Mouse (Mus musculus) spleen, adult 2 months (tissue): Measurements from ENCODE around the gene Aacs. TPM values are rescaled to one million over a fixed set of nuclear protein-coding genes. Genes with fewer than 3 reads are reported as not detected.

Source experiments
- DNase-seq, 2 experiments: peaks; one replicate each; pipeline versions ENCODE4 v3.0.0 to v3.0.0-alpha.2; 2012 to 2021; ENCODE audit warnings: low spot score in 2 of 2, low read depth in 1 of 2
- H3K27ac ChIP-seq: fragments of 200-500 bp; 2 replicates; pipeline ENCODE4 v1.5.1; 2012; ENCODE audit warnings: low read length, inconsistent platforms; ENCODE audit not compliant: insufficient read depth
- H3K27me3 ChIP-seq: fragments of 200-500 bp; 2 replicates; pipeline ENCODE4 v1.6.1; 2012; ENCODE audit warnings: mild to moderate bottlenecking, moderate library complexity, low read length, inconsistent platforms; ENCODE audit not compliant: control insufficient read depth, insufficient read depth
- H3K36me3 ChIP-seq: fragments of 200-500 bp; 2 replicates; pipeline ENCODE4 v1.6.1; 2012; ENCODE audit warnings: mild to moderate bottlenecking, low read length, inconsistent platforms; ENCODE audit not compliant: control insufficient read depth, insufficient read depth
- H3K4me1 ChIP-seq: fragments of 200-500 bp; 2 replicates; pipeline ENCODE4 v1.6.1; 2011; ENCODE audit warnings: inconsistent platforms; ENCODE audit not compliant: control insufficient read depth, insufficient read depth, insufficient read length
- H3K4me3 ChIP-seq: fragments of 200-500 bp; 2 replicates; pipeline ENCODE4 v1.5.1; 2011; ENCODE audit warnings: mild to moderate bottlenecking, inconsistent platforms; ENCODE audit not compliant: insufficient read depth, insufficient read length; ENCODE audit errors: extremely low read depth
- CTCF ChIP-seq: fragments of 200-500 bp; IDR thresholded peaks from 2 replicates; pipeline ENCODE4 v1.5.1; 2011; ENCODE audit warnings: mild to moderate bottlenecking, inconsistent platforms; ENCODE audit not compliant: insufficient read depth, insufficient read length, insufficient replicate concordance; ENCODE audit errors: extremely low read depth
- POLR2A ChIP-seq: fragments of 200-500 bp; IDR thresholded peaks from 2 replicates; pipeline ENCODE4 v1.6.1; 2011; ENCODE audit warnings: low read depth, low read length, inconsistent platforms
- WGBS: fragments of 180-500 bp; shearing (Covaris S2); methylation state at CpG from one replicate; pipeline ENCODE4 v1.1.7; 2018; 5-methylcytosine and 5-hydroxymethylcytosine counted together
- polyA plus RNA-seq: library from polyadenylated mRNA; depleted of rRNA; stranded (reverse); fragments of >200 nt; gene quantifications from 2 replicates; pipeline ENCODE4 v1.2.3, GENCODE M21; 2012

Gene Aacs
- polyA plus RNA-seq, 1 experiment: 23.4 TPM

DNA sequence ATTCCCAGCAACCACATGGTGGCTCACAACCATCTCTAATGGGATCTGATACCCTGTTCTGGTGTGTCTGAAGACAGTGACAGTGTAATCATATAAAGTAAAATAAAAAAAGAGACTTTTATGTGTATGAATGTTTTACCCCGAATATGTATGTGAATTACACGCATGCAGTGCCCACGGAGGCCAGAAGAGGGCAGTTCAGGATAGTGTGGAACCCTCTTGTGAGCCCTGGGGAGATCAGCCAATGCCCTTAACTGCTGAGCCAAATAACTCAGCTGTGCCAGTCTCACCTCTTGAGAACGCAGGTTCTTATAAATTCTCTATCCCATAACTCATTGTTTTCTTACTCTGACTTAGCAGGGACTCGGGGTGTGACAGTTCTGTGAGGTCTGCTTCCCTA lies 43.0 kb downstream of the Aacs start:
- peaks cover 8% of the 10 kb centered on the region; the same call in 1 of the 2 replicates for H3K4me1 ChIP-seq
- H3K27ac ChIP-seq: no peak overlapping the region
- no peak for DNase-seq
- no peak overlapping the region for H3K4me3 ChIP-seq
- no peak for TF ChIP-seq POLR2A
- no peak for TF ChIP-seq CTCF
- 82% methylated on average over 5 of the region's 5 CpGs for whole genome bisulfite sequencing
- H3K27me3 ChIP-seq: no peaks in the 10 kb centered on the region
- peaks cover 24% of the 10 kb centered on the region for H3K36me3 ChIP-seq

DNA sequence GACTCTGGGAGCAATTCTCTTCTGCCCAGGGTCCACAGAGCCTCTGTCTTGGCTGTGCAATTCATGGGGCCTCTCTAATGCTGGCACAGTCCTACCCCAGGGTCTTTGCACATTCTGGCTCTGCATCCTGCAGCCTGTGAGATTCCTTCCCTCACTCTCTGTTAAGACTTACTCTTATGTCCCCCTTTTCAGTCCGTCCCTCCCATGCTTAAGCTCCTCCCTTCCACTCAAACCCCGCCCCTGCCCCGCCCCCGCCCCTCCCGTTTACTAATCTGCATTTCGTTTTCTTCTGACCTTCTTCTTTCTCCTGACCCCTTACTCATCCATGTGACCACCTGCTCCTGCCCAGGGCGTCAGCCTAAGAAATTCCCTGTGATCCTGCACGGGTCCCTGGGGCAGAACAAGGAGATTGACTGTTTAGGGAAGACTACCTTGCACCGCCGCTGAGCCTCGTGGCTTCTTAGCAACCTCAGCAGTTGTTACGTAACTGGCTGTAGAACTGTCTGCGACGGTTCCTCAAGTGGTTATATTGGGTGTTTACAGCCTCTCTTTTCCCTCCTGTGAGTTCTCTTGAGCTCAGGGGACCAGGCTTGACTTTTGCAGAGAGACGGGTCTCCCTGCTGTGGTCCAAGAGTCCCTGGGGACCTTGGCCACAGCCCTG lies 45.4 kb downstream of the Aacs start:
- H3K36me3 ChIP-seq: peaks cover 7% of the 10 kb centered on the region
- 4% methylated on average over 15 of the region's 15 CpGs for WGBS
- H3K4me1 ChIP-seq: peaks cover 8% of the 10 kb centered on the region; the same call in 1 of the 2 replicates
- H3K4me3 ChIP-seq: peak overlapping the region; percentile 58
- DNase-seq: no peak
- TF ChIP-seq POLR2A: no peak
- H3K27ac ChIP-seq: no peak overlapping the region
- no peaks in the 10 kb centered on the region for H3K27me3 ChIP-seq

DNA sequence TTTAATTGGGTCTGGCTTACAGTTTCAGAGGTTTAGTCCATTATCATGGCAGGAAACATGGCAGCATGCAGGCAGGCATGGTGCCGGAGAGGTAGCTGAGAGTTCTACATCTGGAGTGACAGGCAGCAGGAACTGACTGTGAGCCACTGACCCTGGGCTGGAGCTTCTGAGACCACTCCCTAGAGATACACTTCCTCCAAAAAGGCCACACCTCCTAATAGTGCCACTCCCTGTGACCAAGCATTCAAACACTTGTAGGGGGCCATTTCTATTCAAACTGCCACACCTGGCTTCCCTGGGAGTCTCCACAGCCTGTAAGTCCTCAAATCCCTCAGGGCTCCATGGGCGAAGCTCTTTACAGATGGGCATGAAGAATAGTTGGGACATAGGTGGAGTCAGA lies 47.7 kb downstream of the Aacs start:
- no peak for DNase-seq
- Histone ChIP-seq H3K36me3 (no peaks in the 10 kb centered on the region), H3K4me3 (no peak overlapping the region), H3K27ac (no peak overlapping the region), H3K4me1 (peaks cover 8% of the 10 kb centered on the region; the same call in 1 of the 2 replicates), H3K27me3 (no peaks in the 10 kb centered on the region)
- 82% methylated on average over 2 of the region's 2 CpGs for WGBS
- no peak for TF ChIP-seq POLR2A
- TF ChIP-seq CTCF: no peak

DNA sequence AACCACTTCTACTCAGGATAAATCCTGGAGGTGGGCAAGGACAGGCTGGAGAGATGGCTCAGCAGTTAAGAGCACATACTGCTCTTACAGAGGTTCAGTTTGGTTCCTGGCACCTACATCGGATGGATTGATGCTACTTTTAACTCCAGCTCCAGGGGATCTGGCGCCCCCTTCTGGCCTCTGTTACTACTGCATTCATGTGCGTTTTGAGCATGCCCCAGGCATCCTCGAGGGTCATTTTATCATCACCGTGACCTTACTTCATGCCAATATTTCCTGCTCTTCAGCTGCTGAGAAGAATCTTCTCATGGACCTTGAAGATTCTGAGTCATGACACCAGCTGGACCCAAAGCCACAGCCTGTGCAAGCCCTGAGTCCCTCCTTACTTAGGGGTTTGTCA lies 49.9 kb downstream of the Aacs start:
- Histone ChIP-seq H3K4me1 (peaks cover 8% of the 10 kb centered on the region; the same call in 1 of the 2 replicates), H3K27me3 (no peaks in the 10 kb centered on the region), H3K4me3 (no peak overlapping the region), H3K27ac (no peak overlapping the region), H3K36me3 (no peaks in the 10 kb centered on the region)
- WGBS: 63% methylated on average over 5 of the region's 5 CpGs
- TF ChIP-seq CTCF (no peak), POLR2A (no peak)
- no peak for DNase-seq

DNA sequence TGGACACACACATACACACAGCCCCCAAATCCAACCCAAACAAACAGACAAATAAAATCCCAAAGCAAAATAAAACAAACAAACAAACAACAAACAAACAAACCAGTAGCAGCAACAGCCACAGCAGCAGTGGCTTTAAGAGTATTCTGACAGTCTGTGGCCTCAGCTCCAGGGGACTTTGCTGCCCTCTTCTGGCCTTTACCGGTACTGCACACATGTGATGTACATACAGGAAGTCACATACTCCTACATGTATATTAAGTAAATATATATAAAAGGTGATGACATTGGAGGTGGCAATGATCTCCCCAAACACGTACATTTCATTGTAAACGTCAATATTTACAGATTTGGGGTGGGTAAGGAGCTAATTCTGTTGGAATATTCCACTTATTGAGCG lies 50.9 kb downstream of the Aacs start:
- TF ChIP-seq CTCF (no peak), POLR2A (no peak)
- no peak overlapping the region for H3K4me3 ChIP-seq
- peaks cover 6% of the 10 kb centered on the region; the same call in 1 of the 2 replicates for H3K4me1 ChIP-seq
- no peaks in the 10 kb centered on the region for H3K36me3 ChIP-seq
- WGBS: 82% methylated on average over 4 of the region's 4 CpGs
- peaks cover 3% of the 10 kb centered on the region for H3K27me3 ChIP-seq
- H3K27ac ChIP-seq: no peak overlapping the region
- DNase-seq: no peak

DNA sequence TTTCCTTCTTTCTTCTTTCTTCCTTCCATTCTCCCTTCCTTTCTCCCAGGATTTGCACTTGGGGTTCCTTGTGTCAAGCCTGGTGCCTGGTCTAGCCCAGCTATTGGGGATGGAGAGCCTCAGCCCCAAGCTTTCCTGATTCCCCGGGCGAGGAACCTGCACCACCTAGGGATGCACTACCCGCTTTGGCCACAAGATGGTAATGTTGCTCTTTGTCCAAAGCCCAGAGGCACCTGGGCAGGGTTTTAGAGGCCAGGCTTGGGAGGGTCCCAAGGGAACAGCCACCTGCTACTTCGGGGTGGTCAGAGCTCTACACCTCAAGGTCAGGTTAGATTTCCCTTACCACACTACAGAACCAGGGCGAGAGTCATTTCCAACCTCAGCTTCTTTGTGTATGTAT lies 53.5 kb downstream of the Aacs start:
- peaks cover 19% of the 10 kb centered on the region for H3K27me3 ChIP-seq
- H3K4me3 ChIP-seq: no peak overlapping the region
- H3K27ac ChIP-seq: no peak overlapping the region
- H3K36me3 ChIP-seq: no peaks in the 10 kb centered on the region
- peak in 1 of 2 experiments; percentile 61 for DNase-seq
- no peak for TF ChIP-seq POLR2A
- peak; percentile 88; the same call in 1 of the 2 replicates for TF ChIP-seq CTCF
- 5% methylated on average over 5 of the region's 5 CpGs for WGBS
- H3K4me1 ChIP-seq: no peaks in the 10 kb centered on the region

DNA sequence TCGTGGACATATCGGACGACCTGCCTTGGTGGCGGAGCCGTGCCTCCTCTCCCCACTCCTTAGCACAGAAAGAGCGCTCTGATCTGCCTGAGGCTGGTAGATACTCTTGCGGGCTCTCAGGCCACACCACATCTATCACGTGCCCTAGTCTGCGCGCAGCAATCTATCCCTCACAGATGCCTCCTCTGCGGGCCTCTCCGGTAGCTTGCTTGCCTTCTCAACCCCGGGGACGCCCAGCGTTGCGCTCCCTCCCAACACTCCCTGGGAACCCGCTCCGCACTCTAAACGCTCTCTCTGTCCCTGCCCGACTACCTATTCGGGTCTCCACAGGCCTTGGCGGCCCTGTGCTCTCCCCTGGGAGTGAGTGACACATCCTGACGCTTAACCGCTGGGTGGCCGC lies 56.0 kb downstream of the Aacs start, which contains the start of gene Tmem132b:
Gene Tmem132b, plus strand, starts transcription at position 141 of the 400 bp plus-strand sequence.
- no peak within 1 kb of the TSS for H3K27ac ChIP-seq
- TF ChIP-seq POLR2A: no peak
- TF ChIP-seq CTCF: no peak
- H3K27me3 ChIP-seq: peaks cover 19% of the 10 kb centered on the region
- DNase-seq: no peak
- no peaks in the 10 kb centered on the region for H3K36me3 ChIP-seq
- WGBS: 4% methylated on average over 23 of the region's 25 CpGs
- no peak within 1 kb of the TSS for H3K4me3 ChIP-seq
- H3K4me1 ChIP-seq: no peaks in the 10 kb centered on the region
